In the genomic region with DNA sequence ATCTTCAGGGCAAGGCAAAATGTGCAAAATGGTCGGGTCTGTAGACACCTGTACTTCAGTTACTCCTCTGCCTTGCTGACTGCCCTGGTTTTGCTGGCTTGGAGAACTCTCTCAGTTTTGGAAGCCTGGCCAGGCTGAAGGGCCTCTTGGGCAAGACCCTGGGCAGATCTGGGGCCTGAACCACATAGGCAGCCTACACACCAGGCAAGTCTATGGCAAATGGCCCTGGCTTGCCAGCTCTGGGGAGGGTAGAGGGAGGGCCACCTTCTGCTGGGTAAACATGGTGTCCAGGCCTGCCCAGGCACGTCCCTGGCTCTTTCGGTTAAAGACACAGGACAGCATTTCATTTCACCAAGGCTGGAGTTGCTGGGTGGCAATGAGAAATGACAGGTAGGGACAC, we compare ENCODE assay signal across 8 mouse cellular contexts. TPM values are rescaled to one million over a fixed set of nuclear protein-coding genes. Genes with fewer than 3 reads are reported as not detected.
DNase-seq lines count a peak whose midpoint lies in the region; ATAC-seq and TF ChIP-seq lines count a peak whose summit lies in the region.

No protein-coding gene starts in this region.

- WGBS in hindbrain, embryonic 11.5 days = 80% methylated on average over 3 of the region's 3 CpGs
- WGBS in hindbrain, embryonic 16.5 days = 77% methylated on average over 3 of the region's 3 CpGs

- 0 out of 2 replicates have a peak overlapping the region, but pooled peaks have one; percentile 20 for H3K27ac ChIP-seq in hindbrain, embryonic 11.5 days (ENCODE audit: low read depth, low read length)
- no peak overlapping the region for H3K27ac ChIP-seq in hindbrain, embryonic 16.5 days (ENCODE audit: low read depth, low read length)
- 0 out of 2 replicates have a peak overlapping the region, but pooled peaks have one; percentile 9 for H3K27ac ChIP-seq in brown adipose tissue, adult 24 weeks (replicated peaks; ENCODE audit: low read depth, low read length)
- H3K27ac ChIP-seq in embryonic fibroblast, embryonic 13.5 days (ENCODE audit: insufficient read depth, low read length) = peak overlapping the region; percentile 80

- no peaks in the 10 kb centered on the region for H3K36me3 ChIP-seq in hindbrain, embryonic 11.5 days (ENCODE audit: control insufficient read depth, insufficient read depth, low read length)
- no peaks in the 10 kb centered on the region for H3K36me3 ChIP-seq in hindbrain, embryonic 16.5 days (ENCODE audit: control insufficient read depth, insufficient read depth, low read length)

- no peak overlapping the region for H3K9ac ChIP-seq in hindbrain, embryonic 11.5 days (ENCODE audit: low read depth, low read length)
- H3K9ac ChIP-seq in hindbrain, embryonic 16.5 days (ENCODE audit: low read depth, low read length) = no peak overlapping the region; the same call in 1 of the 2 replicates

- no peak for TF ChIP-seq CTCF in embryonic fibroblast, embryonic 13.5 days (IDR thresholded peaks at IDR 0.05; ENCODE audit: borderline replicate concordance, insufficient read depth, low read length)

- H3K9me3 ChIP-seq in hindbrain, embryonic 11.5 days (ENCODE audit: control insufficient read depth, low read length) = no peaks in the 10 kb centered on the region
- no peaks in the 10 kb centered on the region for H3K9me3 ChIP-seq in hindbrain, embryonic 16.5 days (ENCODE audit: control insufficient read depth, low read length)

- H3K4me1 ChIP-seq in hindbrain, embryonic 11.5 days (replicated peaks; ENCODE audit: control insufficient read depth, insufficient read depth, low read length) = peaks cover 26% of the 10 kb centered on the region
- H3K4me1 ChIP-seq in hindbrain, embryonic 16.5 days (ENCODE audit: control insufficient read depth, insufficient read depth, low read depth, low read length) = peaks cover 91% of the 10 kb centered on the region
- peaks cover 89% of the 10 kb centered on the region for H3K4me1 ChIP-seq in brown adipose tissue, adult 24 weeks (ENCODE audit: control insufficient read depth, insufficient read depth, insufficient read length, low read length)
- H3K4me1 ChIP-seq in embryonic fibroblast, embryonic 13.5 days (ENCODE audit: control insufficient read depth, insufficient read depth, low read length) = peaks cover 43% of the 10 kb centered on the region

- no peak for DNase-seq in hindbrain, embryonic 11.5 days (ENCODE audit: low spot score)
- peak; percentile 34 to 44 for DNase-seq in lung, postnatal 4 days
- DNase-seq in spleen, postnatal 14 days (ENCODE audit: low spot score in 2 of 2) = no peak
- DNase-seq in ovary, postnatal 10 days (ENCODE audit: low spot score) = no peak

- no peak for TF ChIP-seq POLR2A in embryonic fibroblast, embryonic 13.5 days (IDR thresholded peaks at IDR 0.05; ENCODE audit: low read depth, low read length)

- H3K27me3 ChIP-seq in hindbrain, embryonic 11.5 days (ENCODE audit: control insufficient read depth, insufficient read depth, low read length) = no peaks in the 10 kb centered on the region
- no peaks in the 10 kb centered on the region for H3K27me3 ChIP-seq in hindbrain, embryonic 16.5 days (replicated peaks; ENCODE audit: control insufficient read depth, insufficient read depth, low read length)

- H3K4me2 ChIP-seq in hindbrain, embryonic 11.5 days (replicated peaks; ENCODE audit: low read depth, low read length) = no peak overlapping the region
- no peak overlapping the region for H3K4me2 ChIP-seq in hindbrain, embryonic 16.5 days (ENCODE audit: low read length)

- no peak for ATAC-seq in hindbrain, embryonic 11.5 days (ENCODE audit: low FRiP score)
- no peak for ATAC-seq in hindbrain, embryonic 16.5 days
- no peak for ATAC-seq in CD4-positive, CD25-positive, alpha-beta regulatory T cell, adult 4 months

- no peak overlapping the region for H3K4me3 ChIP-seq in hindbrain, embryonic 11.5 days (ENCODE audit: low read depth, low read length)
- no peak overlapping the region for H3K4me3 ChIP-seq in hindbrain, embryonic 16.5 days (ENCODE audit: low read length)
- H3K4me3 ChIP-seq in brown adipose tissue, adult 24 weeks (ENCODE audit: insufficient read depth, low read depth, low read length) = no peak overlapping the region
- H3K4me3 ChIP-seq in embryonic fibroblast, embryonic 13.5 days (ENCODE audit: insufficient read depth, low read length) = no peak overlapping the region

RNA-seq across cellular contexts. Expression of a gene that starts 17.5 kb away (rescaled TPM):
- polyA plus RNA-seq in hindbrain, embryonic 11.5 days (2014; fragmentation: Nextera tagmentation; extraction: Ambion mirVana) = 47.5 and 57.0 TPM in 2 replicates
- 50.4 and 55.0 TPM in 2 replicates for polyA plus RNA-seq in hindbrain, embryonic 16.5 days (2015; fragmentation: Nextera tagmentation; extraction: Ambion mirVana)
- 15.0 and 17.0 TPM in 2 replicates for polyA plus RNA-seq in brown adipose tissue, adult 24 weeks (2012; ENCODE audit: insufficient read depth, insufficient read length, missing spikeins)
- polyA plus RNA-seq in embryonic fibroblast, embryonic 13.5 days (2011; ENCODE audit: insufficient read length, low read depth, missing spikeins) = 61.9 and 73.9 TPM in 2 replicates
- 10 to 100 TPM; 21.2 to 34.3 TPM for polyA plus RNA-seq in CD4-positive, CD25-positive, alpha-beta regulatory T cell, adult 4 months (2017; shearing (Covaris generic))

Comparison
In these comparisons a context has a peak if more than half of its experiments do, and no peak if none do; other contexts are left out.
1. DNase-seq: peak in lung, postnatal 4 days (2 of 2); none in hindbrain, embryonic 11.5 days (single experiment), spleen, postnatal 14 days (0 of 2) and ovary, postnatal 10 days (single experiment).